Mouse (Mus musculus) layer of hippocampus, adult 2 months (tissue): ENCODE data around the gene Zfp219. TPM values are rescaled to one million over a fixed set of nuclear protein-coding genes. Genes with fewer than 3 reads are reported as not detected.

Source experiments
- DNase-seq, 2 experiments: peaks; one replicate each; pipeline ENCODE4 v3.0.0; 2022; ENCODE audit warnings: low spot score in 2 of 2
- H3K27ac ChIP-seq: fragments of 200-600 bp; 2 replicates; pipeline ENCODE4 v1.8.1; 2022
- H3K4me3 ChIP-seq: fragments of 200-600 bp; 2 replicates; pipeline ENCODE4 v1.8.1; 2022; ENCODE audit warnings: mild to moderate bottlenecking
- CTCF ChIP-seq: fragments of 200-600 bp; conservative IDR thresholded peaks from 2 replicates; pipeline ENCODE4 v1.8.1; 2022; ENCODE audit warnings: antibody characterized with exemption, mild to moderate bottlenecking, moderate library complexity
- total RNA-seq, 2 experiments: library from RNA; stranded (reverse); gene quantifications; 2 replicates each; pipeline ENCODE4 v1.2.3; 2021

The Zfp219 gene
- total RNA-seq, 2 experiments from 2014 or later = 46.5 to 46.8 TPM

DNA sequence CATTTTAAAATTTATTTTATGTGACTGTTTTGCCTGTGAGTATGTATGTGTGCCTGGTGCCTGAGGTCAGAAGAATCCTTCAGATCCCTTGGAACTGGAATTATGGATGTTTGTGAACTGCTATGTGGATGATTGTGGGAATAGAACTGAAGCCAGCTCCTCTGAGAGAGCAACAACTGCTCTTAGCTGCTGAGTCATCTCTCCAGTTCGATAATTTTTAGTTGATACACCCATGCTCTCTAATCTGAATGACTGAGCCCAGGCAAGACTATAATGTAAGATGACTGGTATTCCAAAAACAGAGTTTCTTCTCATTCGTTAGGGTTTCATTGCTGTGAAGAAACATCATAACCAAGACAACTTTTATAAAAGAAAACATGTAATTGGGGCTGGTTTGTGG lies 3.6 kb upstream of the Zfp219 start:
- H3K4me3 ChIP-seq = no peak overlapping the region
- no peak for TF ChIP-seq CTCF
- DNase-seq = no peak
- no peak overlapping the region for H3K27ac ChIP-seq

DNA sequence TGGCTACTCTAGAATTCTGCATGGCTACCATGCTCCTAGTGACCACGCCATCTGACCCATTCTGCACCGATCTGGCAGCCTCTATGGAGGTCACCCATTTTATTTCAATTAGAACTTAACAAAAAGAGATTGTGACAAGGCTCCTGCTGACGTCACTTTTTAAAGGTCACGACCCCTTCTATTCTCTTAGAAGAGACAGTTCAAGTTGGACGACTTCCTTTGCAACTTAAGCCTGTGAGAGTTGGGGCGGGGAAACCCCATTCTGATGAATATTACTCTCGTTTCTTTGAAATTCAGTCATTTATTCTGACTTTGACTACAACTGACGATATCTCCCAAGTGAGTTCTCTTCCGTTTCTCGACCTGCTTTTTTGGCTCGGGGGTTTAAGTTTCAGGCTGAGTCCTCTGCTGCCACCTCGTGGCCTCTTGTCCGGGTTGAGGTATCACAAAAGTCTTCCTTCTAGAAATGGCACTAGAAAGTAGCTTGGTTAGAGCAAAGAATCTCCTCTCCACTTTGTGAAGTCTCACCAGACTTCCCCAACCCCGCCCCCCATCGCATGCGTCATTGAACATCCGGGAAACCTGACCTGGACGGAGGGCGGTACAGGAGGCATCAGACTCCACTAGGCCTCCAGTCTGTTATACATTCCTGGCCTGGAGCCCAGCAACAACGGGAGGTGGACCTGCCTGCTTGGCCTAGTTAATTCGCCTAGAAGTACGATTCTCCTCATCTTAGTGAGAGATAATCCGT lies 2.4 kb upstream of the Zfp219 start:
- Histone ChIP-seq H3K4me3 (peak overlapping the region; percentile 37), H3K27ac (peak overlapping the region; percentile 68)
- peak; percentile 72 to 83 for DNase-seq
- TF ChIP-seq CTCF = peak; percentile 87

DNA sequence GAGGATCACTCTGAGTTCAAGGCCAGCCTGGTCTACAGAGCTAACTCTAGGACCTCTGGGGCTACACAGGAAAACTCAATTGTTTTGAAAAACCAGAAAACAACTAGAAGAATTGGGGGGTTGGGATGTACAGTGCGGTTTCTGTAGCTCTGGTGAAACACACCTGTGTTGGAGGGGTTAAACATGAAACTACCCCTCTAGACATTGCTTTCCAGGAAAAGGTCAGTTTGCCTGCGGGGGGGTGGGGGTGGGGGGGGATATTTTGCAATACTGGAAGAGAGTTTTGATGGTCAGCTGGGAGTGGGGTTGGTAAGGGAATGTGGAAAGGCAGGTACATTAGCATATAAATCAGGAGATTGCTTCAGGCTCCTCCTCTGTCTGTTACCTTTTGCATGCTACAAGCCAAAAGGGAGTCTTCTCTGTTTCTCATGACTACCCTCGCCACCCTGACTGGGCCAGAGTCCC lies 1.7 kb upstream of the Zfp219 start:
- Histone ChIP-seq H3K27ac (peak overlapping the region; percentile 68), H3K4me3 (peak overlapping the region; percentile 37; the same call in 1 of the 2 replicates)
- TF ChIP-seq CTCF = no peak
- no peak for DNase-seq

DNA sequence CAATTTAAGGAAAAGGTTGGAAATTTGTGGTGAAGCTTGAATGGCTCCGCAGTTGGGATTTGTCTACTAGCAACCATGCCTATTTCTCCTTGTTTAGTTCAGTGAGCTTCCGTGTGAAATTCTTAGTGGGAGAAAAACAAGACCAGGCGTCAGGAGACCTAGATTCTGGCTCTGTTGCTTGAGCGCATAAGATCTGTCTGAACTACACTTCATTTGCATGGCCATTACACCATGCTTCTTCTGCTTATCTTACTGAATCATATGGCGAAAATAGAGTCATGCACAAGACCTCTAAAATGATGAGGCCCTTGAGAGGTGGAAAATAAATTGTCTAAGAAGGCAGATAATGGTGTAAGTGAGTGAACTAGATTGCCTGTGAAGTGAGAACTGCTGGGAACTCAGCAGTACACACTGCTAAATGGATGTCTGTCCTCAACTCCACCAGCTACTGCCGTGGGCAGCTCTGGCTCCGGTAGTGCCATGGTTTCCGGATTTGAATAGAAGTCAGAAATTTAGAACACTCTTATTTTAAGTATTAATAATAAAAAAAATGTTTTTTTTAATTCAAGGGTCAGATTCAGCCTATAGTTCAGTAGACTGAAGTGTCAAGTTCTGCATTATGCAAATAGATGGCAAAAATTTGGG lies 1.2 kb upstream of the Zfp219 start:
- Histone ChIP-seq H3K27ac (no peak overlapping the region), H3K4me3 (no peak overlapping the region)
- TF ChIP-seq CTCF = no peak
- no peak for DNase-seq

DNA sequence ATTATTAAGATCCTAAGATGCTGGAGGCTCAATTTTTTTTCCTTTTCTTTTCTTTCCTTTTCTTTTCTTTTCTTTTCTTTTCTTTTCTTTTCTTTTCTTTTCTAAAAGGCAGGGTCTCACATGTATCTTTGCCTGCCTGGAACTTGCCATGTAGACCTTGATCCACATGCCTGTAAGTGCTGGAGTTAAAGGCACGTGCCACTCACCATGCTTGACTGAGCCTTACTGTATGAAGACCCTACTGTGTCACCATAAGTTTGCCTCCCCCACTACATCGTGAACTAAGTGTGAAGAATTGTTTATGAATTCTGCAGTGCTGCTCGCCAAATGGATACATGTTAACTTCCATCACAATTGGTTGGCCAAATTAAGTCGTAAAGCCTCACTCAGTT lies 601 bp upstream of the Zfp219 start:
- Histone ChIP-seq H3K4me3 (peak overlapping the region; percentile 90), H3K27ac (peak overlapping the region; percentile 99)
- no peak for DNase-seq
- TF ChIP-seq CTCF = no peak

DNA sequence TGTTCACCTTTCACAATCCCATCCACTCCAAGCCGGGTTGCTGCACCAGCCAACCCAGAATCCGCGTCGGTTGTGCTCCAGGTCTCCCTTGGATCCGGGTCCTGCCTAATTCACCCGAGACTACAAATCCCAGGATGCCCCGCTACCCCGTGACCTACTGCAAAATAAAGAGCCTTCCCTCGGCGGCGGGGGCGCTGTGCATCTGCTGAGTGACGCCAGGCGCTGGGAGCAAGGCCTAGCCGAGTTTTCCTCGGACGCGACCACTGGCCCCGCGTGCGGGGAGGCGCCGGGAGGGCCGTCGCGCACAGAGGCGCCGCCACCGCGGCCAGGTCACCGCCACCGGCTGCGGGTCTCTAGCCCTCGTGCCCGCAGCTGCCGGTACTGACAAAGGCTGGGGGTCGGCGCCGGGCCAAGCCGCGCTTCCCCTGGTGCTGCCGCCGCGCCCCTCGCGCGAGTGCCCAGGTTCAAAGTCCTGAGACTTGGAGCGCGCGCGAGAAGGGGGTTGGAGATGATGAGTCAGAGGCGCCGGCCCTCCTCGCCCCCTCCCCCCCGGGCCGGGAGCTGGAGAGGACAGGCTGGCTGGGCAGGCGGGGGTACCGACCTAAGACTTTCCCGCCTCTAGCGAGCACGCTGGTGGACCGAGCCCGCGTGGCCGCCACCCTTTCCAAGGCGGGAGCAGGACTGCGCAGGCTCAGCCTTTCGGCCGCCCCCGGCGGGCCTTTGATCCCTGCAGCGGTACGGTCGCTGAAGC lies 768 bp downstream of the Zfp219 start:
- DNase-seq = peak; percentile 98
- peak; percentile 58 for TF ChIP-seq CTCF
- peak overlapping the region; percentile 90 for H3K4me3 ChIP-seq
- H3K27ac ChIP-seq = peak overlapping the region; percentile 99

DNA sequence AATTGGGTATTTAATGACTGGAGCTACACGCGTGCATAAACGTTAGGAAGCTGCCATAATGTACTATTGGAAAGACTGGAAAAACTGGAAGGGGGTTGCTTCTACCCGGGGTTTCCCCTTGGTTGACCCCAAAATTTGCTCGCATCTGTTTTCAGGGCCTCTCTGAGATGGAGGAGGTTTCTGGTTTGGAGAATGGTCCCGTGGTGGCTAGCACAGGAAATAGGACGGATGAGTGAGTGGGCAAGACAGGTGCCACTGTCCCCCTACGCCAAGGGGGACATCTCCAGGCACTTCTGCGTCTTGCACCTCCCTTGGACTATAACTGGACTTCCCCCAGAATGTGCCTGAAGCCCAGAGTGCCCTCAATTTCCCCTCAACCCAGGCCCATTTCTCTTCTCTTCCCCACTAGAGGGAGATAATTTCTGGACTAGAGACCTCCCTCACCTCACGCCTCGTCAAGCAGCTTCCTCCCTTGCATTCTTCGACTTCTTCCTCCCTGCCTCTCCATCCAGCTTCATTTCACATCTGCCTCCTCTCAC lies 1.4 kb downstream of the Zfp219 start:
- Histone ChIP-seq H3K27ac (peak overlapping the region; percentile 99), H3K4me3 (peak overlapping the region; percentile 90)
- no peak for DNase-seq
- peak; percentile 75 for TF ChIP-seq CTCF

DNA sequence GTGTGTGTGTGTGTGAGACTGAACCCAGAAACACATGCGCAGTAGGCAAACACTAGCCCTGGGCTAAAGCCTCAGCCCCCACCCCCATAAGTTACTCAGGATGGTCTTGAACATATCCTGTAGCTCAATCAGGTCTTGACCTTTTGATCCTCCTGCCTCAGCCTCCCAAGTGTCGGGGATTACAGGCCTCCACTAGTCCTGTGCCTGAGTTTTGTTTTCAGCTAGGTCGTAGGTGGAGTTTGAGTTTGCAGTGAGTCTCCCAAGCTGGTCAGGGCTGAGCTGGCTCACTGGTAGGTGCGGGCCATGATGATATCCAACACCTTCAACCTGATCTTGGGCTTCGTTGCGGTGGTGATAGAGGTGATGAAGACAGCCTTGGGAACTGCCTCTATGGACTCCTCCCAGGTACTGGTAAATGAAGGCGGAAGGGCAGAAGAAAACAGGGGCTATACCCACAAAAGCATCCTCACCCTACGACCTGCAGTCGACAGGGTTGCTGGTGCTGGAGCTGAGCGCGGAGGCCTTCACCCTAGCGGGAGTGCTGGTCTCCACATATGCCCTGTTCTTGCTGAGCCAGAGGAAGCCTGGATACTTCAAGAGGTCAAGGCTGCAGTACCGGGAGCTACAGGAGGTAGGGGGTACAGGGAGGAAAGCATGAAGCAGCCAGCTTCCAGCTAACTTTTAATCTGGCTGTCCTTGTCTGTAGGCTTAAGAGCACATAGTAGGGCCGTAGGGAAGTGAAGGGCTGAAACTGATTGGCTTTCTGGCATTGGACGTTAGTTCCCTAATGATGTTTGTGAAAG lies 2.1 kb downstream of the Zfp219 start:
- no peak for DNase-seq
- Histone ChIP-seq H3K4me3 (peak overlapping the region; percentile 90), H3K27ac (peak overlapping the region; percentile 99)
- TF ChIP-seq CTCF = no peak

DNA sequence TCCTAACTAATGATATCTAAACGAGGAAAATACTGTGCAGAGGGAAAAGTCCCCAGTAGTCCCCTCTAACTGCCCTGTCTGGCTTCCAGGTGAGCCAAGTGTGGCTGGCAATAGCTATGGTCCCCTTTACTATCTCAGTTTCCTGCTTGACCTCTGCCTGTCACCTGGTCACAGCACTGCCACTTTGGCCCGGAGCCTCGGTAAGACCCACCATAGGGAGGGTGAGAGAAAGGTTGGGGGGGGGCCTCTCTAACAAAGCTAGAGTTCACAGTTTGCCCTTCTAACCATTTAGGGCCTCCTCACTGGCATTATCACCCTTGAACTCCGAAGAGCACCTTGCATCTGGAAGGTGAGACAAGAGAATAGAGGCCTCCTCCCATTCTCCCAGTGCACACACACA lies 2.9 kb downstream of the Zfp219 start:
- TF ChIP-seq CTCF = no peak
- Histone ChIP-seq H3K27ac (no peak overlapping the region), H3K4me3 (no peak overlapping the region)
- no peak for DNase-seq

DNA sequence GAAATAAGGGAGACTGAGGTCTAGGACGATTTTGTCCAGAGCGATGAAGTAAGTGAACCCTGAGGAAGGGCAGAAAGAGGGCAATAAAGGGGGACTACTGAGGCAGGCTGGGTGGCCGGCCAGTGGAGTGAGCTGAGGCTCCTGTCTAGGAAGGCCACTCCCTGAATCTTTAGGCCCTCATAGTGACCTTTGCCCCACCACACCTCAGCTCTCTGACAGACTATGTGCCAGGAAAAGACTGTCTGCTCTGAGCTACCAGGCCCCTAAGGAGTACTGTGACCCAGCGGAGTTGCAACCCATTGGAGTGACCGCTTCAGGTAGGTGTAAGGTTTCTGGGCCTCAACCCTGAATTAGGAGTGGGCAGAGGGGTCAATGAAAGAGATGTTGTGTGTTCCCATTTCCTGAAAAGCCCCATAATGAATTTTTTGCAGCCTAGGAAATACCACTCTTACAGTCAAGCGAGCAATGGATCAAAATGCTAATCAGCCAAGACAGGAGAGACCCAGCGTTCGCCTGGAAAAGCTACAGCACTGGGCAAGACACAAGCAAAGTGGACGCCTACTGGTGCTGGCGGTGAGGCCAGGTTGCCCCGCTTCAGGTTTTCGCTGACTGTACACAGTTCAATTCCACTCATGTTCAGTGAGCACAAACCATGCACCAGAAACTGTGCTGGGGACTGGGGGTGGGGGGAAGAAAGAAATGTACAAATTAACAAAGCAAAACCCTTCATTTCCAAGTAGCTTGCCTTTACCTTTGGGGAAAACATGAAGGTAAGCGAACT lies 3.7 kb downstream of the Zfp219 start:
- peak overlapping the region; percentile 92; the same call in 1 of the 2 replicates for H3K27ac ChIP-seq
- H3K4me3 ChIP-seq = no peak overlapping the region
- DNase-seq = no peak
- TF ChIP-seq CTCF = no peak

DNA sequence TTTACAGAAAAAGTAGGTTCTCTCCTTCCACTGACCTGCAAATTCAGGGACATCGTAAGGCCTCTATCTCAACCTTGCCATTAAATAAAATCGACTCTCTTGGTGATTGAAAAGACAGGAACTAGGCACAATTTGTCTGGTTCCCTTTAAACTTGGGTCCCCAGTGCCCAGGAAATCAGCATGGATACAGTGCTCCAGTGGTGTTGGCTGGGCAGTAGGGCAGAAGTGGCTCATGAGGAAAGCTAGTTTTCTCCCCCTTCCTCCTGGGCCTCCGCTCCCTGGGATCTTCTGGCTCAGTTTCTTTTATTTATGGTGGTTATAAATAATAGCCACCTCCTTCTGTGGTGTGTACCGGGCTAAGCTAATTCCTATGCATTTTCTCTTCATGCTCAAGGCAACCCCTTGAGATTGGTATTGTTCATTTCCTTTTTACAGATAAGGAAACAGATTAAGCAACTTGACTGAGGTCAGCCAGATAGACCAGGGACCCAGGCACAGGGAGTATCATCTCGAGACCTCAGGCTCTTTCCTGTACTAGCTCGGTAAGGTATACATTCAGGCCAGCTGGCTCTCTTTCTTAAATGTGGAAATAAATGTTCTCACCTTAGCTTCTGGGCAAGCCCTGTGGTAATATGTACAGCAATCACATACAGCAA lies 5.0 kb downstream of the Zfp219 start, which contains the start of gene Tmem253:
Gene Tmem253, plus strand, starts transcription at position 214 of the 656 bp plus-strand sequence.
- peak within 1 kb of the TSS; percentile 69 for H3K4me3 ChIP-seq
- TF ChIP-seq CTCF = no peak
- peak within 1 kb of the TSS; percentile 92 for H3K27ac ChIP-seq
- DNase-seq = no peak
